Mouse (Mus musculus) megakaryocyte, adult 5-6 weeks (primary cell): ENCODE measurements around the gene Slc6a8. TPM values are rescaled to one million over a fixed set of nuclear protein-coding genes. Genes with fewer than 3 reads are reported as not detected.

Experiments used
- ATAC-seq: 2 replicates; pipeline ENCODE4 v1.8.0; 2016; ENCODE audit warnings: mild to moderate bottlenecking, inconsistent platforms; ENCODE audit not compliant: poor library complexity, severe bottlenecking
- total RNA-seq, 2 experiments: library from RNA; stranded (forward) in 1 of 2; stranded (reverse) in 1 of 2; fragments of 153-499, 151-499 nt in 1 of 2; fragments of 221-1000, 200-1000 nt in 1 of 2; gene quantifications; 2 replicates each; pipeline versions ENCODE4 v1.2.3 to v1.2.4; 2015 to 2017

Slc6a8 gene
- total RNA-seq, 2 experiments from 2014 or later: not detected

- ATAC-seq: no peak
These were observed 11.2 kb downstream of the Slc6a8 start for GRCm38 (mm10) chrX:73684156-73684555.

- no peak for ATAC-seq
These were observed 12.0 kb downstream of the Slc6a8 start for GRCm38 (mm10) chrX:73684978-73685377.

GRCm38 (mm10) chrX:73685629-73686028 is 12.7 kb downstream of the Slc6a8 start:
- ATAC-seq: no peak

DNA sequence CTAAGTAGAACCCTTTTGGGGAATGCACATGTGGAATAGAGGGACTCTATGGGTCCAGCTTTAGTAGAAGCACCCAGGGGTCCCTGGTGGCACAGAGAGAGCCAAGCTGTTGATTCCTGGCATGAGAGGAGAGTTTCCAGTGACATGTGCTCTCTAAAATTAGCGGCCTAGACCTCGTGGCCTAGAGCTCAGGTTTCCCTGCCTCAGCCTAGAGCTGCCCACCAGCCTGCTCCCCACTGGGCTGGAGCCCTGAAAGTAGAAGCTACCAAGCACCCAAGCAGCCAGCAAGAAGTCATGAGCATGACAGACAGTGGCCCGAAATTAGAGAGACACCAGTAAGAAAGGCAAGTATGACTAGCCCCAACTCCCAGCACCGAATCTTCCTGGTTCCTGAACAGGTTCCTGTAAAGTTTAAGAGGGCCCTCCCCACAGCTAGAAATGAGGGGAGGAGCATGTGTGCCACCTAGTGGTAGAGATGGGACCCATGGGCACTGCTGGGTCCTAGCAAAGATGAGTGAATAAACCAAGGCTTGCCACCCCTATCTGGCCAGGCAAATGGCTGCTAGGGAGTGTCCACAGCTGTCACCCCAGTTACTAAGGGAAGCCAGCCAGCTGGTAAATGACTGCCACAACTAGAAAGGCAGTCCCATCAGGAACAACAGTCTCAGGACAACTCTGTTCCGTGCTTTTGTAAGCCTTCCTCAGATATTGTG is 18.1 kb downstream of the Slc6a8 start:
- ATAC-seq: peak; percentile 88

DNA sequence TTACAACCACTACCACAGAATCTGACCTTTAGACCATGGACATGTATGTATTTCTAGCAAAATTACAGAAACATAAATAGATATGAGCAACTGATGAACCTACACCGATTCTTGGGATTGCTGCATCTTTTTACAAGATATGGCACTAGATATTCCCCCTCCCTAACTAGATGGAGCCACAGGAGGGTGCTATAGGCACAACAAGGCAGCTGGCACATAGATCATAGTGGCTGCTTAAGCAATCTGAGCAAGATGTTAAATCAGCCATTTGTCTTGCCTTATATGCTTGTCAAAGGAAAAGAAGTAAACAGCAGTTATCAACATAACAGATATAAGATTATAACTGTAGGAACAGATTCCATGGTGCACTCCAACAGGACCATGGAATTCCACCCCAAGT is 27.5 kb downstream of the Slc6a8 start:
- no peak for ATAC-seq

GRCm38 (mm10) chrX:73715476-73716108 is 42.6 kb downstream of the Slc6a8 start:
- peak; percentile 1; the same call in 1 of the 2 replicates for ATAC-seq

DNA sequence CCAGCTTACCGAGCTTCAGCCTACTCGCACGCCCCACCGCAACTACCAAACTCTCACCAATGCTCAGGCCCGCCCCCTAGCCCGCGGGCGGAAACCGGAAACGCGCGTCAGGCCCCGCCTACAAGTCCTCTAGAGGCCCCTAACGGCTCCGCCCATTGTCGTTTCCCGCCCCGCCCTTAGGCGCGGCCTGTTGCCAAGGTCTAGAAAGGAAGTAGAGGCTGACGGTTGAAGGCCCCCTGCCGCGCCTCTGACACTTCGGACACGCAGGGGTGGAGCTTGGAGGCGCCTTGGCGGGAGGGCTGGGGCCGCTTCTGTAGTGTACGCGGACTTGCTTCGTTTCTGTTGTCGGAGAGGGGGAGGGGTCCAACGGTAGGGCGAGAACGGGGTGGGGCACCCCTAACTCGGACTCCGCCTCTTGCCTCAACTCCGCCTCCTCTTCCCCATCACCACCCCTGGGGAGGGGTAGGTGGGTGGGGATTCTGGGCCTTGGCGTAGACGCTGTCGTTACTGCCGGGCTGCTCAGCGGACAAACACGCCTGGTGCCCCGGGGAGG is 43.2 kb downstream of the Slc6a8 start, which contains the start of the genes Bcap31 and Abcd1:
Gene Bcap31, minus strand, starts transcription at position 67 of the 553 bp plus-strand sequence.
Gene Abcd1, plus strand, starts transcription at position 489 of the 553 bp plus-strand sequence.
- ATAC-seq: peak; percentile 82

GRCm38 (mm10) chrX:73716709-73717545 is 44.0 kb downstream of the Slc6a8 start:
- no peak; the same call in 1 of the 2 replicates for ATAC-seq

DNA sequence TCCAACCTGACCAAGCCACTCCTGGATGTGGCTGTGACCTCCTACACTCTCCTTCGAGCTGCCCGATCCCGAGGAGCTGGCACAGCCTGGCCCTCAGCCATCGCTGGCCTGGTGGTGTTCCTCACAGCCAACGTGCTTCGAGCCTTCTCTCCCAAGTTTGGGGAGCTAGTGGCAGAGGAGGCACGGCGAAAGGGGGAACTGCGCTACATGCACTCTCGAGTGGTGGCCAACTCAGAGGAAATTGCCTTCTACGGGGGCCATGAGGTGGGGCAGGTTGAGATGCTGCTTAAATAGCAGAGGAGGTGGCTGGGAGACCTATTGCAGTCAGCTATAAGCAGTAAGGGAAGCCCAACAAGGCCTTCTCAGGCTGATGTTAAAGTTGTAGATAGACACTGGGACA is 44.7 kb downstream of the Slc6a8 start:
- 0 out of 2 replicates have a peak, but pooled peaks have one; percentile 7 for ATAC-seq

- no peak for ATAC-seq
These were observed 45.3 kb downstream of the Slc6a8 start for GRCm38 (mm10) chrX:73718271-73718670.

- peak; percentile 9; the same call in 1 of the 2 replicates for ATAC-seq
These were observed 45.9 kb downstream of the Slc6a8 start for GRCm38 (mm10) chrX:73718686-73719362.

DNA sequence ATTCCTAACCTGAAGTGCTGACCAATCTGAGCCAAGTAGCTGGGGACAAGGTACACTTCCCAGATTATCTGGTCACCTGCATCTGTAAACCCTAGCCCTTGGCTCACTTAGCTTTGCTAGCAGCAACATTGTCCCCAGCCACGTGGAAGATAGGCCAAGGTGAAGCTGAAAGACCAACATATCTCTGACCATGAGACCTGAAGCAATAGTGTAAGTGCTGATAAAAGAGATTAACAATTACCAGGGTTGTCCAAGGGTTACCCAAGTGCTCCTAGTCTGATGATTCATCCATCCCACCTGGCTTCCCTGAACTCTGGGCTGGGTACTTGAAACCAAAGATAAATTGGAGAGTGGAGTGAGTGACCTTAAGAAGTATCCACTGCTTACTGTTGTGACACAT is 58.0 kb downstream of the Slc6a8 start:
- ATAC-seq: no peak

Other genes with a start within 250 kb of the Slc6a8 start
- not detected in 2 replicates for gene Trex2, start 237.8 kb upstream of the Slc6a8 start, total RNA-seq (2015)
- not detected in 2 replicates for gene Trex2, start 237.8 kb upstream of the Slc6a8 start, total RNA-seq (2017)
- gene Haus7, start 214.1 kb upstream of the Slc6a8 start, total RNA-seq (2015): 15.7 and 19.7 TPM in 2 replicates
- 21.9 and 24.8 TPM in 2 replicates for gene Haus7, start 214.1 kb upstream of the Slc6a8 start, total RNA-seq (2017)
- 3.0 and 7.7 TPM in 2 replicates for gene Bgn, start 189.5 kb upstream of the Slc6a8 start, total RNA-seq (2015)
- 0.45 and 0.48 TPM in 2 replicates for gene Bgn, start 189.5 kb upstream of the Slc6a8 start, total RNA-seq (2017)
- not detected in 2 replicates for gene Atp2b3, start 170.1 kb upstream of the Slc6a8 start, total RNA-seq (2015)
- gene Atp2b3, start 170.1 kb upstream of the Slc6a8 start, total RNA-seq (2017): not detected in 2 replicates
- gene Dusp9, start 33.7 kb upstream of the Slc6a8 start, total RNA-seq (2015): 0.11 and 0.13 TPM in 2 replicates
- 0.16 TPM in 1 of 2 replicates, not detected in the other for gene Dusp9, start 33.7 kb upstream of the Slc6a8 start, total RNA-seq (2017)
- 0.59 TPM in 1 of 2 replicates, not detected in the other for gene Pnck, start 13.0 kb upstream of the Slc6a8 start, total RNA-seq (2015)
- not detected in 2 replicates for gene Pnck, start 13.0 kb upstream of the Slc6a8 start, total RNA-seq (2017)
- gene Bcap31, start 43.0 kb downstream of the Slc6a8 start, total RNA-seq (2015): 211 and 214 TPM in 2 replicates
- gene Bcap31, start 43.0 kb downstream of the Slc6a8 start, total RNA-seq (2017): 157 and 173 TPM in 2 replicates
- gene Abcd1, start 43.4 kb downstream of the Slc6a8 start, total RNA-seq (2015): 80.0 and 82.4 TPM in 2 replicates
- gene Abcd1, start 43.4 kb downstream of the Slc6a8 start, total RNA-seq (2017): 32.7 and 35.7 TPM in 2 replicates
- 0.14 TPM in 1 of 2 replicates, not detected in the other for gene Plxnb3, start 83.9 kb downstream of the Slc6a8 start, total RNA-seq (2015)
- 0.04 and 0.29 TPM in 2 replicates for gene Plxnb3, start 83.9 kb downstream of the Slc6a8 start, total RNA-seq (2017)
- not detected in 2 replicates for gene Srpk3, start 101.3 kb downstream of the Slc6a8 start, total RNA-seq (2015)
- 0.45 TPM in 1 of 2 replicates, not detected in the other for gene Srpk3, start 101.3 kb downstream of the Slc6a8 start, total RNA-seq (2017)
- 277 and 286 TPM in 2 replicates for gene Idh3g, start 113.7 kb downstream of the Slc6a8 start, total RNA-seq (2015)
- gene Idh3g, start 113.7 kb downstream of the Slc6a8 start, total RNA-seq (2017): 154 and 172 TPM in 2 replicates
- gene Ssr4, start 113.9 kb downstream of the Slc6a8 start, total RNA-seq (2015): 250 and 261 TPM in 2 replicates
- gene Ssr4, start 113.9 kb downstream of the Slc6a8 start, total RNA-seq (2017): 127 and 142 TPM in 2 replicates
- gene Pdzd4, start 151.8 kb downstream of the Slc6a8 start, total RNA-seq (2015): 1.5 and 1.7 TPM in 2 replicates
- 5.1 and 5.8 TPM in 2 replicates for gene Pdzd4, start 151.8 kb downstream of the Slc6a8 start, total RNA-seq (2017)
- gene Avpr2, start 219.0 kb downstream of the Slc6a8 start, total RNA-seq (2015): not detected in 2 replicates
- gene Avpr2, start 219.0 kb downstream of the Slc6a8 start, total RNA-seq (2017): 0.12 and 0.33 TPM in 2 replicates
- 49.8 and 51.5 TPM in 2 replicates for gene L1cam, start 223.0 kb downstream of the Slc6a8 start, total RNA-seq (2015)
- gene L1cam, start 223.0 kb downstream of the Slc6a8 start, total RNA-seq (2017): 21.3 and 34.5 TPM in 2 replicates
- gene Arhgap4, start 248.7 kb downstream of the Slc6a8 start, total RNA-seq (2015): 67.6 and 69.7 TPM in 2 replicates
- gene Arhgap4, start 248.7 kb downstream of the Slc6a8 start, total RNA-seq (2017): 98.9 and 119 TPM in 2 replicates
- 51.7 and 59.9 TPM in 2 replicates for gene Naa10, start 248.8 kb downstream of the Slc6a8 start, total RNA-seq (2015)
- 79.4 and 93.7 TPM in 2 replicates for gene Naa10, start 248.8 kb downstream of the Slc6a8 start, total RNA-seq (2017)